Mouse (Mus musculus) stomach, postnatal 0 days (tissue): ENCODE data around the gene Gm3854.

Experiments used
- CTCF ChIP-seq: IDR thresholded peaks from 2 replicates; pipeline ENCODE4 v1.5.1; 2016; ENCODE audit warnings: antibody characterized with exemption, low read depth, mild to moderate bottlenecking, moderate library complexity
- EP300 ChIP-seq: optimal IDR thresholded peaks from 2 replicates; pipeline ENCODE3; 2016; ENCODE audit warnings: antibody characterized with exemption

GRCm38 (mm10) chr7:6386995-6387394 lies 43.4 kb downstream of the Gm3854 start:
- TF ChIP-seq CTCF (no peak), EP300 (no peak)
